Mouse (Mus musculus): ENCODE data around the gene Card6. TPM values are rescaled to one million over a fixed set of nuclear protein-coding genes. Genes with fewer than 3 reads are reported as not detected.
"Not testable (repeated sequence)": the region's sequence is repeated elsewhere in the genome, so short reads cannot be mapped to it uniquely, and the experiment has no call there.

The Card6 gene
- polyA plus RNA-seq (2017; shearing (Covaris generic)) = 10 to 100 TPM; 31.6 to 35.4 TPM

DNA sequence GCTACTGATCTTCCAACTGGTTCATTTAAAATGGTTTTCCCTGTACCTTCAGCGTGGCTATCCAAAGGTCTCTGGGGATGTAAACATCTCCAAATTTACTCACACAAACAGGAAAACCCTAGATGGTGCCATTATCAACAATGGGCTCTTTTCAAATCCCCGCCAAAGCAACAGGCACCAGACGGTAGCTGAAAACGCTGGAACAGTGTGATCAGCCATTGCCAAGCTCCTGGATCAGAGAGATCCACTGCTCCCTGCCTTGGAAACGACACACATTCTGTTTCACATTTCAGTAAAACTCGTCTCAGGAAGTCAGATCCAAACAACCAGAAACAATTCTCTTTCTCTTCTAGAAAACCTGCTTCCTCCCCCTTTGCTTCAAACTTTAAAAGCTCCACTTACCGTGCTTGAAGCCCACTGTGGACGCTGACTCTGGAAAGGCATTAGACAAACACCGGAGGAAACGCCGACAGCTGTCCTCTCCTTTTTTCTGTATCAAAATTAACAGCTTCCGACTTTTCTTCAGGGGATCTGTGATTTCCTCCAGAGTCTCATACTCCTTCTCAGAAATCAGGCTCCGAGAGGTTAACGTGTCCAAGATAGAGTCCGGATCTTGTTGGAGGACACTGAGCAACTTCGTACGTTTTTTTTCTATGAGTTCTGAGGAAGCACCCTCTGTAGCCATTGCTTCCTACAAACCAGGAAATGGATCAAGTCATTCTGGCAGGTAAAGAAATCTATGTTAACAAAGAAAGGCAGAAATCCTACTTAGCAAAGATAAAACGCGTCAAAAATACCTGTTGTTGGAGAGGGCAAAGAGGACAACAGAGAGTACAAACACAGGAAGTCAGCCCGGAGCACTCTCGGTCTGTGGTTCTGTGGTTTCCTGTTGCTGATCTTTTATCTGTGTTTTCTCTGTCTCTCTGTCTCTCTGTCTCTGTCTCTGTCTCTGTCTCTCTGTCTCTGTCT, at the start of gene Card6:
Gene Card6, minus strand, starts transcription at position 854 of the 969 bp plus-strand sequence.
- peak; percentile 91 for ATAC-seq

DNA sequence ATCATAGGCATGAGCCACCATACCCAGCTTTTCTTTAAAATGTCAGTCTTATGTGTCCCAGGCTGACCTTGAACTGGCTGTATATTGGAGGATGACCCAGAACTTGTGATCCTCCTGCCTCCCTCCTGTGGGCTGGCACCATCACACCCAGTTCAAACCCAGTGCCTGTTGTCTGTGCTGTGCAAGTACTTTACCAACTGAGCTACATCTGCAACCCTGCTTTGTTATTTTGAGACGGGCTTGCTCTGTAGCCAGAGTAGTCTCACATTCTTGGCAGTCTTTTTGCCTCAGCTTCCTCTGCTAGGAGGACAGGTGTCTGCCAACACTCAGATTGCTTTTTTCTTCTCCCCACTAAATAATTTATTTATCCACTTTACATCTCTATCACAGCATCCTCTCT, 49.0 kb upstream of the Card6 start:
- no peak for ATAC-seq

DNA sequence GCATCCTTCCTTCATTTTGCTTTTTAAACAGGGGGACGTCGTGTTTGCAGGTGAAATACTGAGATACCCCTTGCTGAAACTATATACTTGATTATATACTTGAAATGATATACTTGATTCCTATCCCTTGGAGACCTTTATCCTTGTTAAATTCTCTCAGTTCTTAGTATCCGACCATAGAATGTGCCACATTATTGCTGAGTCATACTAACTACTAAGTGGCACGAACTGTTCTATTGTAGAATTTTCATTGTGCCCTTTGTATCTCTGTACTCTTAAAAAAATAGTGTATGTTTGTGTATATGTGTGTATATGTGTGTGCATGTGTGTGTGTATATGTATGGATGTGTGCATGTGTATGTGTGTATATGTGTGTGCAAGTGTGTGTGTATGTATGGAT, 48.0 kb upstream of the Card6 start:
- ATAC-seq = no peak

DNA sequence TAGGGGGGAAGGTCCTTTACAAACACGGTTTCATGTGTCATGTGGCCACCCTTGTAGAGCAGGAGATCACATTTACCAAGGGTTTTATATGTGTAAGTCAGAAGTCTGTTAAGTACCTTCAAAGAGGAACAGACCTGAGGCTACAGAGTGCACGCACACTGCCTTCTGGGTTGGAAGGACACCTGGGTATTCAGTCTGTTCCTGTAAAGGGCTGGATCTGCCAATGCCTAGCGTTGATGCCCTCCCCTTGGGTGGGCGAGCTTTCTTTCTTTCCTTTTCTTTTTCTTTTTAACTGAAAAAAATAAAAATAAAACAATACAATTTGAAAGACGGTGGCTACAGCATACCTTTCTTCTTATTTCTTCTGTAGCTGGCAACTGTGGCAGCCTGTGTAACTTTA, 46.8 kb upstream of the Card6 start:
- no peak for ATAC-seq

DNA sequence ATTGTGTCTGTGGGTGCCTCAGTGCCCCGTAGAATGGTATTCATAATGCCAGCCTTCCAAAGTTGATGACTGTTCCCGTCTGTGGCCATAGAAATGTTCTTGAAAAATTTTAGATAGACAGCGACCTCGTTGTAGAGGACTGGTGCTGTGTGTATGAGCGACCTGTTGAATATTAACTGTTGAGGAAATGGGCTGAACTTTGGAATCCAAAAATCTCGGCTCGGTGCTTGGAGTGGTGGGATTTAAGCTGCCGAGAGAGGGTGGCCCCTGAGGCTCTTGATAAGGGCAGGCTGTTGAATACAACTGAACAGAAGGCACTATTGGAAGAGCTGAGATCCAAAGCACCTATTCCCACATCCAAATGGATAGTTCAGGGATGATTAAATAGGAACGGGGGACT, 46.3 kb upstream of the Card6 start:
- ATAC-seq = no peak

DNA sequence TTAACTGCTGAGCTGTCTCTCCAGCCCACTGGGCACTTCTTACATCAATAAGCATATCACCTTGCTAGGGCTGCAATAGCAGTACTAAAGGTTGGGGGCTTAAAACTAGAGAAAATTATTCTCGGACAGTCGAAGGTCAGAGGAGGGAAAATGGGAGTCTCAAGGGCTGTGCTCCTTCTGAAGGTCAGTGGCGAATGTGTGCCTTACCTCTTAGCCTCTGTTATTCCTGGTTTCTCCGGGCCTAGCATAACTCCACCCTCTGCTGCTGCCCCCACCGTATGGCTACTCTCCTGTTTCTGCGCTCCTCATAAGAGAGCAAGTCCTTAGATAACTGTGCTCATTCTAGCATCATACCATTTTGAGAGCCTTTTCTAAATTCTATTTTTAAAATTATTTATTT, 43.8 kb upstream of the Card6 start:
- ATAC-seq = no peak

DNA sequence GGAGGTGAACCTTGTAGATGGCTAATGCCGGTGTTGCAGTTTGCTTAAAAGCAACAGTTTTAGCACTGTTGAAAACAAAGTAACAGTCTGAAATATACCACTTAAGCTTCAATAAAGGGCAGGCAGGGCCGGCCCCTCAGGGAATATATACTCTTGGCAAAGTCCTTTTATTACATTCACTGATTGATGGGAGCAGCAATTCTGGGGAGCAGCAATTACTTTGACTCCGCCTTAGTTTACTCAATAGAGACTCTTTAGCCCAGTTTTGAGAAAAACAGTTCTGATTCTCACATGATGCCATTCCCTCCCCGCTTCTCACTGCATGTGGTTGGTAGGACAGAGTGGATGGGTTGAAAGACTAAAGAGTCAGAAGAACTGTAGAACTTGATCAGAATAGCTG, 40.8 kb upstream of the Card6 start:
- no peak for ATAC-seq

DNA sequence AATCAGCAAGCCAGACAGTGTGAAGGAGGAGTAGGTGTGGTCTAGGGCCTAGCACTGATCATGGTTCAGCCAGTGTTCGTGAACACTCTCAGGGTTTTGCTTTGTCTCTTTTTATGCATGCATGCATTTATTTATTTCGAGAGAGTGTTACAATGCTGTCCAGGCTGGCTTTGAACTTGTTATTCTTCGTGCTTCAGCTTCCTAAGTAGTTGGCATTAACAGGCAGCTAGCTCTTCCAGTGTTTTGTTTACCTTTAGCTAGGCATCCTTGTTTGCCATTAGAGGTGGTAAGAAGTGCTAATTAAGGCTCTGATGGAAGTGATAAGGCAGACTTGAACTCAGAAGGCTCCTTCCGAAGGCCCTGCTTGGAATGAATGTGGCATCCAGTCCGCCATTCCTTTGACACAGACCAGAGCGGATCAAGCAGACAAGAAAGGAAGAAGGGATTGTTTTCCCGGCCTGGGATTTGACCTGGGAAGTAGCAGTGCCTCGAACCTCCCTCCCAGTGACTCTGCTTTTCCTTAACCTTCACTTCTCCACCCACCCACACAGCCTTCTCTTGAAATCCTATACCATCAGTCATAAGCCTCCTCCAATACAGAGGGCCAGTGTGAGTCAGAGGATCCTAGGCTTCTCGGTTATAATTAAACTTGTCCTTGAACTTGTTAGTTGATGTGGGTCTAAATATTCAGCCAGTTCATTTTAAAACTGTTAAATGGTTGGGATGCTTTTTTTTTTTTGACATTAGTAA, 37.0 kb upstream of the Card6 start:
- no peak for ATAC-seq

DNA sequence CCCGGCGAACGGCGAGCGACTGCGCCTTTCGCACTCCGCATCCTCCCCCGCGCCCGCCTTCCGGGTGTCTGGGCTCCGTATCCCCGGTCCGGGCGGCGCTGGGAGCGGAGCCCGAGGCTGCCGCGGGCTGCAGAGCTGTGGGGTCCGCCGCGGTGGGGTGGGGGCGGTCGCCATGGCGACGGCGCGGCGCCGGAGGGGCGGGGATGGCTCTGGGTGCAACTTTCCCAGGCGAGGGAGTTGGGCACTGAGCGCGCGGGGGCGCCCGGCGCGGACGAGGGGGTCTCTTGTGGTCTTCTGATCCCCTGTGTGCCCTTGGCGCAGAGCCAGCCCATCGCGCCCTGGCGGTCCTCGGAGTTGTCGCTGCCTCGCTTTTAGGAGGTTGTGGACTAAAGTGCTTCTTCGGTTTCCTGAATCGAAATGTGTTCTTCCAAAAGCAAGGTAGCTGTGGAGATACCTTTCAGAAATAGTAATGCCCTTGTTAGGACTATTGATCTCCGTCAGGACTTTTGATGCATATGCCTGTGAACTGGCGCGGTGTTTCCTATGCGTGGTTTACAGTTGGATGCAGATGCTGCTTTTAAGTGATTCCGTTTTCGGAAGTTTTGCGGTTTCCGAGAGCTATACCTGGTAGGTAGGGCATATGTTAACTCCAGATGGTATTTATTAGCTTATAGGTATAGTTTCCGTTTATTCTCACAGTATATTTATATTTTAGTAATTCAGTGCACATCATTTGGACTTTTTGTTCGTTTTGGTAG, 35.9 kb upstream of the Card6 start:
- peak; percentile 34 for ATAC-seq

DNA sequence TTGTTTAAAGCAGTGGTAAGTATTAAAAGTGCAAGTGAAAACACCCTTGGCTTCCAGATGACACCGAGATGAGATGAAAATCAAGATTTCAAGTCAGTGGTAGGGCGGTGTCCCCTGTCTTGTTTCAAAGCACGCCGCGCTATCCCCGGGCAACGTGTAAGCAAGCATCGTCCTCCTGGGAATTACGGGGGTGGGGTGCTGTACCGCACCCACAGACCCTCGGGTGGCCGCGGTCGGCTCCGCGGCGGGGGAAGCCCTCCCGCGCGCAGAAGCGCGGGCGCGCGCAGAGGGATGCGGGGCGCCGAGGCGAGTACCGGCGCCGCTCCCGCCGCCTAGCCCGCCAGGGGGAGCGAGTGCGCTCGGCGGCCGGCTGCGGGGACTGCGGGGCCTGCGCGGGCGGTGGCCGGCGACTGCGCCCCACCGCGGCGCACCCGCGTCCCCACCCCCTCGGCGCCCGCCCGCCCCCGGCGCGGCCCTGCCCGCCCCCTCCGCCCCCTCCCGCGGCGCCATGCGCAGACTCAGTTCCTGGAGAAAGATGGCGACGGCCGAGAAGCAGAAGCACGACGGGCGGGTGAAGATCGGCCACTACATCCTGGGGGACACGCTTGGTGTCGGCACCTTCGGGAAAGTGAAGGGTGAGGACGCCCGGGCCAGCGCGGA, 35.2 kb upstream of the Card6 start, which contains the start of gene Prkaa1:
Gene Prkaa1, plus strand, starts transcription at position 501 of the 660 bp plus-strand sequence.
- peak; percentile 61 for ATAC-seq

DNA sequence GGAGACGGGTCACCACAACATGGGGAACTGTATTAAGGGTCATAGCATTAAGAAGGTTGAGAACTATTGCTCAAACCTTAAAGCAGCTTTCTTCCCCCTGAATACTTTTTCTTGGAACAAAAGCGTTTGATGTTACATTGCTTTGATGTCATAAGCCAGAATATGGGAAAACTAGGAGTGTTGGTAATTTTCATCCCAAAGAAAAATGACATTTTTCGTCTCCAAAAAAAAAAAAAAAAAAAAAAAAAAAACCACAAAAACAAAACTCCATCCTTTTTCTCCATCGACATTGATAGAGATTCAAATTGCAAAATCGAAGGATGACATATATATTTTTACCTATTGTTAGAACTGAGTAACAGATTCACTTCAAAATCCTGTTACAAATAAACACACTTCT, 34.4 kb upstream of the Card6 start:
- ATAC-seq = no peak

DNA sequence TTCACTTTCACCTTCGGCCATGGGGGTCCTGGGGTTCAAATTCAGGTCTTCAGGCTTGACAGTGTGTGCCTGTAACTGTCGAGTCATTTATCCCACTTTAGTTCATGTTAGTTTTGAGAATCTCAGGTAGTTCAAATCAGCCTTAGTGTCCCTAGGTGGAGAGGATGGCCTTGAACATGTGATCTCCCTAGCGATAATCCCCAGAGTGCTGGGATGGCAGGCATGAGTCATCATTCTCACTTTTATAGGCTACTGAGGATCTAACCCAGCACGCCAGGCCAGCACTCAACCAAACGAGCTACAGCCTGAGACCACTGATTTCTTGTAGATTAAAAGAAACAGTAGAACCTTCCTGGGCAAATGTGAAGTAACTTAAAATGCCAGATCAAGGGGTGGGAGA, 33.7 kb upstream of the Card6 start:
- ATAC-seq = no peak

DNA sequence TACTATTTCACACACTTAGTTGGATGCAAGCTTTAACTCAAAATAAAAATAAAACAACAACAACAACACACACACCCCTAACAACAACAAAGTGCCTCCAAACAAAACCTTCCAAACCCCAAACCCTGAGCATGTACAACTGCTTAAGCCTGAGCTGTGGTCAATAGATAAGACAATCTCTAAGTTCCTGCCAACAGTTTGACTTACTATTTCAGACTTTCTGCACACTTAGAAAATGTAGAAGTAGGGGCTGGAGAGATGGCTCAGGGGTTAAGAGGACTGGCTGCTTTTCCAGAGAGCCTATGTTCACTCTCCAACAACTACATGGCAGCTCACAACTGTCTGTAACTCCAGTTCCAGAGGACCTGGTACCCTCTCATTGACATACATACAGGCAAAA, 32.0 kb upstream of the Card6 start:
- no peak for ATAC-seq

DNA sequence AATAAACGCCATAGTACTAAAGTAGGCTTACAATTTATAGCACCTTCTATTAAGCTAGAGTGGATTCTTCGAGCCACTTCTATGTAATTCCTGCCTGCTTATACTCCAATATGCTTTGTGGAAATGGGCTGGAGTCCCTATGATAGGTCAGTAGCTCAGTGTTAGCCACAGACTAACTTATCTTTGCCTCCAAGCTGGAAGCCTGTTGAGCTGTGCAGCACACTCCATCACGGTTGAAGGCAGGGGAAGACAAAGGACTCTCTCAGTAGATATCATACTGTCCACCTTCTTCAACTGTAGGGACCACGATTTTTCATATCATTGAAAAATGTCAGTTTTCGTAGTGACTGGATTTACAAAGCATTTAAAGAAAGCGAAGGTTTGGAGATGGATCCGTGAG, 31.5 kb upstream of the Card6 start:
- ATAC-seq = no peak

DNA sequence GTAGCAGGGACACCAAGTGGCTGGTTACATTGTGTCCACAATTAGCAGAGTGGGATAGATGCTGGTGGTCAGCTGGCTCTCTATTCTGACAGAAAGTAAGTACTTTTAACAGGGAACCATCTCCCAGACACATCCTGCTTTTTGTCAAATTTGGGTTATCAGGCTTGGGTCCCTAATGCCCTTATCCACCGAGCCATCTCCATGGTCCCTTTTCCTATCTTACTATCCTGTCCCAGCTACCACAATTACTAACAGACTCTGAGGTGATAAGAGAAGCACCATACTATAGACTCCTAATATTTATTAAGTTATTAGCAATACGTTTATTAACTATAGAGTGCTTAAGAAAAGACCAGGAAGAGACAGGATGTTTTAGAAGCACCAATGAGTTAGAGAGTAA, 31.0 kb upstream of the Card6 start:
- ATAC-seq = no peak

DNA sequence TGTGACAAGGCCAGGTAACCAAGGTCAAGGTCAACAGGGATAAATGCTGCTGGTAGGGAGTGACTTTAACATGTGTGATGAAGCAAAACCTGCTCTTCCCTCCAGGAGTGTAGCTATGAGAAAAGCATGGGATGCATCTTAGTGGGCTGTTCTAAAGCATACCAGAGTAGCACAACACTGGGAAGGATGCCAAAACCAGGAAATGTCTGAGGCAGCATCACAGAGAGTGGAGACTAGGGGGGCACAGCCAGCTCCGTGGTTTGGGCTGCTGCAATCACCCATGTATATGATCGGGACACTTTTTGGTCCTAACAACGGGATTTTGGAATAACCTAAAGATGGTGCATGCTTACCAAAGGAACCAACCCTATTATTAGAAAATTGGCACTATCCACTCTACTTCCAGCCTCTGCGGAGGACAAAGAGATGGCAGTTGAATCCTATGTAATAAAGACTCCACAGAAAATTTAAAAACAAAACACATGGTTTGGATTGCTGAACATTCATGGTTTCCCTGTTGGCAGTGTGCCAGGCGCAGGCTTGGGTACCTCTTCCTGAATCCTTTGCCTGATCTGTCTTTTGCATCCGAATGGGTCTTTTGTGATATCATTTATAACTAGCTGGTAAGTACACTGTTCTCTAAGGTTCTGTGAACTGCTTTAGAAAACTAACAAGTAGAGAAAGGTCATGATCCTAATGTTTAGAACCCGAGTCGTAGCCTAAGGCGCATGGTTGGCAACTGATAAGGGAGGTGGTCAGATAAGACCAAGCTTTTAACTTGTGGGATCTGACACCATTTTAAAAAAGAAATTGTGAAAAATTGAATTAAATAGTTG, 29.9 kb upstream of the Card6 start:
- no peak for ATAC-seq

DNA sequence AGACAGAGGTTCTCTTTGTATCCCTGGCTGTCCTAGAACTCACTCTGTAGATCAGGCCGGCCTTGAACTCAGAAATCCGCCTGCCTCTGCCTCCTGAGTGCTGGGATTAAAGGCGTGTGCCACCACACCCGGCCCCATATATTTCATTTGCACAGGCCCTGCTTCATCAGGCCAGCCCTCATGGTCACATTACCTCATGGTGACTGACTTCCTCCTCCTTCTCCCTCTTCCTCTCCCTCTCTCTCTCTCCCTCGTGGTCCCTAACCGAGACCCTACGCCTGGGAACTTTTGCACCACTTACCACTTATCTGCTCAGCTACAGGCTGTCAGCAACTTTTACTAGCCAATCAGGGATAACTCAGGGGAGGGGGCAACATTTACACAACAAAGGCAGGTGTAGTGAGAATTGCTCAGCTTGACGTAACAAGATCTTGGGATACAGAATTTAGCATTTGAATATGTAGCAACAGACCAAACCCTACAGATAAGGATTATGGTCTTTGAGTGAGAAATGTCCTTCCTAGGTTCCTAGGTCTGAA, 26.7 kb upstream of the Card6 start:
- no peak for ATAC-seq

DNA sequence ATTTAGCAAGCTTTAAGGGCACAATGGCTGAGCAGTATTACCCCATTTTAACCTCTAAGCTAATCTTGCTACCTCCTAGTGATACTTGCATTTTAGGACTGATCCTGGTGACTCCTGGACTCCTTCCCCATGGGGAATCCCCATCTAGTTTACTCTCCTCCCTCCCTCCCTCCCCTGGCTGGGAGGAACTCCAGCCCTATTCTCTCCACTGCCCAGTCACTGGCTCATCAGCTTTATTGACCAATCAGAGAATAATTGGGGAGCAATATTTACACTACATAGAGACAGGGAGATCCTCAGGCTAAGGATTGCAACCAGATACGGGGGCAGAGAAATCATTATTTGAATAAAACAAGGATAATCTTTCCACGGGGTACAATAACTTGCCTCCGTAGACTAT, 25.8 kb upstream of the Card6 start:
- no peak for ATAC-seq

DNA sequence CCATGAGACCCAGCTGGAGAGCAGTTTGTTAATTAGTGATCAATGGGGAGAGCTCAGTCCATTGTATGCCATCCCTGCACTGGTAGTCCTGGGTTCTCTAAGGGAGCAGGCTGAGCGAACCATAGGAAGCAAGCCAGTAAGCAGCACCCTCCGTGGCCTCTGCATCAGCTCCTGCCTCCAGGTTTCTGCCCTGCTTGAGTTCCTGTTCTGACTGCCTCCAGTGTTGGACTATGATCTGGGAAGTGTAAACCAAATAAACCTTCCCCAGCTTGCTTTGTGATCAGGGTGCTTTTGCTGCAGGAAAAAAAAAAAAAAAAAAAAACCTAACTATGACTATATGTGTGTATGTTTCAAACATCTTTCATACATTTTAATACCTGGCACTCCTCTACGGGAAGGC, 25.0 kb upstream of the Card6 start:
- no peak for ATAC-seq

DNA sequence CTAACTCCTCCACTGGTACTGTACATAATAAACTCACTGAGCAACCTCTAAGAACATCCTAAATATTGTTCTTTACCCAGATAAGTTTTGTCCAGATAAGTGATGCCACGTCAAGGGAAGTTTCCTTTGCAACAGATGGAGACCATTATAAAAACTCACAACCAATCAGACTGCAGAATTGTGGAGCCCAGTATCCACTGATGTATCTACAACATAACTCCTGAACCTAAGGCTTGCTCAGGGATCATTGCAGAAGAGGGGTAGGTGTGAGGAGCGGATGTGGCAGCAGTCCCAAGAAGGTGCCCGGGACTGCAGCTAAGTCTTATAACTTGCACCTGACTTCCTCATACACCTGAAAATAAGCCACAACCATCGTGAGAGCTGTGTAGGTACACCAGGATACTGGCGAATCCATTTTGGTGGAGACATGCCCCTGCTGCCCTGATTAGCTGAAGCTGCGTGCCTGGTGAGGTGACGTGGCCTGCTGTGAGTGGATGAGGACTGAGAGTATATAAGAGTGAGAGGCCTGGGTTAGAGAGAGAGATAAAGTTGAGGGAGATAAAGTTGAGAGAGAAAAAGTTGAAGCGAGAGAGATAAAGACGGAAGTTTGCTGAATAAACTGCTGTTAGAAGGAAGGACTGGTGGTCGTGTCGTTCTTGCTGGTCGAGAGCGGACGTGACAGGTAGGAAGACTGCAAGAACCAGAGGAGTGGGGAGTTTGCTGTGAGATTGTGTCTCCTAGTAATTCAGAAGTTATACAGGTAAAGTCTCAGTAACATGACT, 22.7 kb upstream of the Card6 start:
- not testable (repeated sequence) for ATAC-seq

Data from activated CD4-positive, CD25-positive, alpha-beta regulatory T cell, adult 4 months (primary cell).